Mouse (Mus musculus): ENCODE results near the gene Fig4. TPM values are rescaled to one million over a fixed set of nuclear protein-coding genes. Genes with fewer than 3 reads are reported as not detected.

Fig4 gene
- total and polyA plus RNA-seq, 3 experiments, result 21.4 to 27.4 TPM; not detected in 1

DNA sequence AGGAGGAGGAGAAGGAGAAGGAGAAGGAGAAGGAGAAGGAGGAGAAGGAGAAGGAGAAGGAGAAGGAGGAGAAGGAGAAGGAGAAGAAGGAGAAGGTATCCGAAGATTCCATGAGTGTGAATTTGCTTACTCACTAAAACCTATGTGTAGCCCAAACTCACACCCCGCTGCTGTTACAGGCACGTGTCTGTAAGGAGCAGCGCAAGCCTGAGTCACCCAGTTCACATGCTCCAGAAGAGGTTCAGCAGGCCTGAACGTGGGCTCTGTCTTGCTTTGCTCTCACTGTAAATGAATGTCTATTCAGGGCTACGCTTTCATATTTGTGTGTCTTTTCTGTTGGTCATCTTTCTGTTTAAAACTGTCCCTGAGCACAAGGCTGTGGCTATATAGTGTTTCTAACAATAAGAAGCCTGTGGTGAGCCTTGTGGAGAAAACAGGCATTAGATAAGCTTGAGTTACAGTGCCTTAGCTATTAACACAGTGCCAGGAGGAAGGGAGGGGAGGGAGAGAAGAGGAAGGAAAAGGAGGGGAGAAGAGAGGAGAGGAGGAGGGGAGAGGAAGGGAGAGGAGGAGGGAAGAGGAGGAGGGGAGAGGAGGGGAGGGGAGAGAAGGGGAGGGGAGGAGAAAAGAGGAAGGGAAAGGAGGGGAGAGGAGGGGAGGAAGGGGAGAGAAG is 71.8 kb downstream of the Fig4 start:
- H3K4me3 ChIP-seq (ENCODE audit: control insufficient read depth in 1 of 2, insufficient read depth in 1 of 2, low read depth in 2 of 2, low read length in 2 of 2), result no peak overlapping the region
- peaks cover 14 to 27% of the 10 kb centered on the region in 2 experiments for H3K4me1 ChIP-seq (ENCODE audit: control insufficient read depth in 1 of 2, insufficient read depth in 2 of 2, low read length in 2 of 2)
- peak overlapping the region; percentile 46 for H3K9ac ChIP-seq (ENCODE audit: control insufficient read depth, low read depth, low read length, poor library complexity, severe bottlenecking)
- H3K9me3 ChIP-seq (replicated peaks; ENCODE audit: insufficient read depth, low read length), result no peaks in the 10 kb centered on the region
- DNase-seq (ENCODE audit: low read depth, low spot score), result peak; percentile 83
- peak overlapping the region; percentile 91 for H3K27ac ChIP-seq (ENCODE audit: control insufficient read depth, low read depth, low read length)
- no peaks in the 10 kb centered on the region for H3K79me2 ChIP-seq (ENCODE audit: control insufficient read depth, insufficient read depth, low read length, poor library complexity)
- TF ChIP-seq MAZ (IDR thresholded peaks at IDR 0.05; ENCODE audit: low read depth, low read length) (peak; percentile 84), ETS1 (IDR thresholded peaks at IDR 0.05; ENCODE audit: low read depth, low read length) (0 out of 2 replicates have a peak, but pooled peaks have one; percentile 3), E2F4 (IDR thresholded peaks at IDR 0.05; ENCODE audit: borderline replicate concordance, low read depth, low read length) (no peak), UBTF (IDR thresholded peaks at IDR 0.05; ENCODE audit: borderline replicate concordance, insufficient read depth, low read depth, low read length) (no peak), USF1 (IDR thresholded peaks at IDR 0.05; ENCODE audit: low read depth, low read length) (peak; percentile 35; the same call in 1 of the 2 replicates), BHLHE40 (IDR thresholded peaks at IDR 0.05; ENCODE audit: borderline replicate concordance, low read depth, low read length) (peak; percentile 65; the same call in 1 of the 2 replicates), MAX (IDR thresholded peaks at IDR 0.05; ENCODE audit: low read length) (peak; percentile 83), GATA1 (IDR thresholded peaks at IDR 0.05; ENCODE audit: low read depth, low read length) (no peak), MXI1 (IDR thresholded peaks at IDR 0.05; ENCODE audit: low read depth, low read length) (peak; percentile 56; the same call in 1 of the 2 replicates), HCFC1 (IDR thresholded peaks at IDR 0.05; ENCODE audit: low read depth, low read length) (0 out of 2 replicates have a peak, but pooled peaks have one; percentile 26), TAL1 (IDR thresholded peaks at IDR 0.05; ENCODE audit: low read length) (no peak), EP300 (IDR thresholded peaks at IDR 0.05; ENCODE audit: low read depth in 1 of 2, low read length in 2 of 2) (peak in 1 of 2 experiments; percentile 19; a peak in 2 of 4 replicates), MYC (IDR thresholded peaks at IDR 0.05; ENCODE audit: low read depth, low read length) (peak; percentile 43; the same call in 1 of the 2 replicates), MAFK (IDR thresholded peaks at IDR 0.05; ENCODE audit: borderline replicate concordance, low read depth, low read length) (no peak)
- H3K36me3 ChIP-seq (ENCODE audit: control insufficient read depth in 1 of 2, insufficient read depth in 2 of 2, low read length in 2 of 2), result peaks cover 0 to 33% of the 10 kb centered on the region in 2 experiments; a peak in 2 of 4 replicates
- no peaks in the 10 kb centered on the region for H3K27me3 ChIP-seq (ENCODE audit: control insufficient read depth in 1 of 2, insufficient read depth in 2 of 2, low read length in 2 of 2)

DNA sequence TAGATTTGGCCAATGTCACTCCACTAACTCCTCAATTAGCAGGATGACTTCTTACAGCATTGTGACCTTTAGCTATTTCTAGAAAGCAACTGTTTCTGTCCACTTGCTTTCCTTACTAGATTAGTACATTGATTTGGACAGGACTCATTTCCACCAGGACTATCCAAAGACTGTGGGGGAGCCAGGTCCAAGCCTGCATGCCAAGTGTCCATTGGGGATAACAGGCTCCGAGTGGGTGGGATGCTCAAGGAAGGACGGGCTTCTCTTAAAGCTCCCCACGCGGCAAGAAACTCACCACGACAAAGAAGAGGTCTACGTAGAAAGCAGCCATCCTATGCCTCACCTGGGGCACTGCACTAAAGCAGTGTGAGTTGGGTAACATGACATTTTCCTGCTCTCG is 75.4 kb downstream of the Fig4 start:
- no peak for TF ChIP-seq NRF1 (IDR thresholded peaks at IDR 0.05; ENCODE audit: insufficient read depth, low read depth, low read length, poor library complexity, severe bottlenecking)
- TF ChIP-seq CHD1 (IDR thresholded peaks at IDR 0.05; ENCODE audit: low read depth, low read length), result no peak
- TF ChIP-seq KAT2A (conservative IDR thresholded peaks at IDR 0.05; ENCODE audit: low read depth, low read length), result no peak
- TF ChIP-seq MYB (IDR thresholded peaks at IDR 0.05; ENCODE audit: low read depth, low read length), result no peak
- no peak for TF ChIP-seq HCFC1 (IDR thresholded peaks at IDR 0.05; ENCODE audit: low read depth, low read length)
- no peak for TF ChIP-seq POLR2AphosphoS2 (IDR thresholded peaks at IDR 0.05; ENCODE audit: low read length)
- TF ChIP-seq ZC3H11A (IDR thresholded peaks at IDR 0.05; ENCODE audit: low read depth, low read length), result no peak
- TF ChIP-seq ZNF384 (IDR thresholded peaks at IDR 0.05; ENCODE audit: low read depth, low read length), result no peak
- TF ChIP-seq NELFE (IDR thresholded peaks at IDR 0.05; ENCODE audit: low read depth, low read length), result no peak
- Histone ChIP-seq H3K36me3 (ENCODE audit: control insufficient read depth in 1 of 2, insufficient read depth in 2 of 2, low read length in 2 of 2) (peaks cover 0 to 27% of the 10 kb centered on the region in 2 experiments; a peak in 2 of 4 replicates), H3K4me3 (ENCODE audit: control insufficient read depth in 1 of 2, insufficient read depth in 1 of 2, low read depth in 2 of 2, low read length in 2 of 2) (no peak overlapping the region), H3K79me2 (ENCODE audit: control insufficient read depth, insufficient read depth, low read length, poor library complexity) (no peaks in the 10 kb centered on the region), H3K4me1 (ENCODE audit: control insufficient read depth in 1 of 2, insufficient read depth in 2 of 2, low read length in 2 of 2) (peaks cover 7 to 23% of the 10 kb centered on the region in 2 experiments), H3K9ac (ENCODE audit: control insufficient read depth, low read depth, low read length, poor library complexity, severe bottlenecking) (no peak overlapping the region), H3K9me3 (replicated peaks; ENCODE audit: insufficient read depth, low read length) (no peaks in the 10 kb centered on the region), H3K27me3 (ENCODE audit: control insufficient read depth in 1 of 2, insufficient read depth in 2 of 2, low read length in 2 of 2) (no peaks in the 10 kb centered on the region), H3K27ac (ENCODE audit: control insufficient read depth, low read depth, low read length) (no peak overlapping the region)
- no peak for DNase-seq (ENCODE audit: low read depth, low spot score)
